Comparison of ENCODE assay signal across 12 mouse cellular contexts in the genomic region with DNA sequence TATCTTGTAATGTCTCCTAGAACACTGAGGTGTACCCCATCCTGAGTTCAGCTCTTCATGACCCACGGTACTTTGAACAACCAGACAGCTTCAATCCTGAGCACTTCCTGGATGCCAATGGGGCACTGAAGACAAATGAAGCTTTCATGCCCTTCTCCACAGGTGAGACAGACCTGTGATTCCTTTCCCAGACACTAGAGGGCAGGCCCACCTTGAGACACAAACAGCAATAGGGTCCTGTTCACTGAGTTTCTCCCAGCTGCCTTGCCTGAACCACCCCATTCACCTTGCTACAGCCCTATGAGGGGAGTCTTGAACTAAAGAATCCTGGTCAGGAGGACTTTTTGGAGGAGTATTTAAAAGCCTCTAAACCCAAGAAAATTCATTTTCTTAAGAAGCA. TPM values are rescaled to one million over a fixed set of nuclear protein-coding genes. Genes with fewer than 3 reads are reported as not detected.
A peak's percentile ranks its signal among the peaks of the same experiment; 100 is the strongest.
DNase-seq lines count a peak whose midpoint lies in the region; ATAC-seq and TF ChIP-seq lines count a peak whose summit lies in the region.
"Had no signal": no experiment of that assay in that cellular context is flagged by ENCODE, and none has a peak within 500 bp of the region (broad histone marks: within the 10 kb centered on the region; RNA-seq: fewer than 3 reads in every experiment).

No protein-coding gene starts in this region.

- DNase-seq in MEL (ENCODE audit: low read depth, low spot score): peak; percentile 15
- DNase-seq in kidney, postnatal 4 days: peak; percentile 40 to 61
- no peak for DNase-seq in layer of hippocampus, postnatal 25 days (ENCODE audit: extremely low spot score in 1 of 2, low spot score in 1 of 2)

- no peaks in the 10 kb centered on the region for H3K79me2 ChIP-seq in MEL (ENCODE audit: control insufficient read depth, insufficient read depth, low read length, poor library complexity)

- TF ChIP-seq CTCF in intestine, postnatal 0 days (IDR thresholded peaks at IDR 0.05; ENCODE audit: low read depth): peak; percentile 67
- TF ChIP-seq CTCF in E14TG2a.4 (conservative IDR thresholded peaks at IDR 0.05; ENCODE audit: low read length) (peak; percentile 73), MEL (IDR thresholded peaks at IDR 0.05 in 2 of 3, conservative IDR thresholded peaks at IDR 0.05 in 1 of 3; ENCODE audit: control insufficient read depth in 1 of 3, insufficient read depth in 1 of 3, low read depth in 2 of 3, low read length in 3 of 3, poor library complexity in 1 of 3, severe bottlenecking in 1 of 3) (peak; percentile 29 to 43 (median 33); a peak in 4 of 6 replicates)

- no peaks in the 10 kb centered on the region for H3K36me3 ChIP-seq in intestine, postnatal 0 days (ENCODE audit: control insufficient read depth, insufficient read depth)
- no peaks in the 10 kb centered on the region for H3K36me3 ChIP-seq in intestine, embryonic 16.5 days (ENCODE audit: control insufficient read depth, insufficient read depth, low read length)
- H3K36me3 ChIP-seq in E14TG2a.4 (ENCODE audit: insufficient read depth, low read length) (no peaks in the 10 kb centered on the region), MEL (ENCODE audit: control insufficient read depth in 1 of 2, insufficient read depth in 2 of 2, low read length in 2 of 2) (no peaks in the 10 kb centered on the region)
- H3K36me3 ChIP-seq: lung, embryonic 15.5 days; neural tube, embryonic 12.5 days had no signal

- H3K9me3 ChIP-seq in intestine, postnatal 0 days (ENCODE audit: control insufficient read depth): no peaks in the 10 kb centered on the region
- H3K9me3 ChIP-seq in intestine, embryonic 16.5 days (ENCODE audit: control insufficient read depth, low read length): no peaks in the 10 kb centered on the region
- no peaks in the 10 kb centered on the region for H3K9me3 ChIP-seq in E14TG2a.4 (ENCODE audit: low read length)
- no peaks in the 10 kb centered on the region for H3K9me3 ChIP-seq in MEL (replicated peaks; ENCODE audit: insufficient read depth, low read length)
- H3K9me3 ChIP-seq: lung, embryonic 15.5 days had no signal

- TF ChIP-seq EP300 in MEL (IDR thresholded peaks at IDR 0.05; ENCODE audit: low read depth in 1 of 2, low read length in 2 of 2): no peak

- H3K9ac ChIP-seq in intestine, postnatal 0 days (ENCODE audit: low read depth, low read length): no peak overlapping the region
- H3K9ac ChIP-seq in intestine, embryonic 16.5 days (ENCODE audit: low read depth, low read length): no peak overlapping the region
- no peak overlapping the region for H3K9ac ChIP-seq in MEL (ENCODE audit: control insufficient read depth, low read depth, low read length, poor library complexity, severe bottlenecking)
- H3K9ac ChIP-seq: lung, embryonic 15.5 days; neural tube, embryonic 12.5 days had no signal

- peak; percentile 24 for TF ChIP-seq RAD21 in MEL (IDR thresholded peaks at IDR 0.05; ENCODE audit: low read depth, low read length)

- no peak overlapping the region for H3K27ac ChIP-seq in intestine, postnatal 0 days (ENCODE audit: low read depth, low read length)
- H3K27ac ChIP-seq in intestine, embryonic 16.5 days (ENCODE audit: low read length): no peak overlapping the region
- no peak overlapping the region for H3K27ac ChIP-seq in MEL (ENCODE audit: control insufficient read depth, low read depth, low read length)
- H3K27ac ChIP-seq: lung, embryonic 15.5 days; neural tube, embryonic 12.5 days had no signal

- H3K4me2 ChIP-seq in intestine, postnatal 0 days (replicated peaks; ENCODE audit: low read depth): no peak overlapping the region
- H3K4me2 ChIP-seq in intestine, embryonic 16.5 days (ENCODE audit: low read depth, low read length): no peak overlapping the region
- H3K4me2 ChIP-seq: lung, embryonic 15.5 days; neural tube, embryonic 12.5 days had no signal

- 60% methylated on average over 1 of the region's 1 CpGs for WGBS in intestine, postnatal 0 days
- WGBS in intestine, embryonic 16.5 days: 61% methylated on average over 1 of the region's 1 CpGs

- H3K27me3 ChIP-seq in intestine, postnatal 0 days (replicated peaks; ENCODE audit: control insufficient read depth, insufficient read depth, low read length): no peaks in the 10 kb centered on the region
- no peaks in the 10 kb centered on the region for H3K27me3 ChIP-seq in intestine, embryonic 16.5 days (replicated peaks; ENCODE audit: control insufficient read depth, insufficient read depth, low read length)
- H3K27me3 ChIP-seq in E14TG2a.4 (ENCODE audit: insufficient read depth, low read length) (no peaks in the 10 kb centered on the region; the same call in 1 of the 2 replicates), MEL (ENCODE audit: control insufficient read depth in 1 of 2, insufficient read depth in 2 of 2, low read length in 2 of 2) (no peaks in the 10 kb centered on the region)
- H3K27me3 ChIP-seq: lung, embryonic 15.5 days; neural tube, embryonic 12.5 days had no signal

- no peak overlapping the region for H3K4me3 ChIP-seq in intestine, postnatal 0 days (ENCODE audit: low read depth, low read length)
- no peak overlapping the region for H3K4me3 ChIP-seq in intestine, embryonic 16.5 days (ENCODE audit: low read length)
- H3K4me3 ChIP-seq in E14TG2a.4 (replicated peaks; ENCODE audit: low read length) (no peak overlapping the region), MEL (ENCODE audit: control insufficient read depth in 1 of 2, insufficient read depth in 1 of 2, low read depth in 2 of 2, low read length in 2 of 2) (no peak overlapping the region)
- H3K4me3 ChIP-seq: lung, embryonic 15.5 days; neural tube, embryonic 12.5 days had no signal

- no peak for ATAC-seq in intestine, postnatal 0 days
- ATAC-seq in intestine, embryonic 16.5 days: no peak
- no peak for ATAC-seq in megakaryocyte-erythroid progenitor cell, adult 5-6 weeks (replicated peaks; ENCODE audit: low FRiP score, low TSS enrichment, poor library complexity, severe bottlenecking)

- no peak for TF ChIP-seq POLR2A in MEL (IDR thresholded peaks at IDR 0.05; ENCODE audit: control insufficient read depth in 1 of 2, insufficient read depth in 1 of 2, low read depth in 1 of 2, low read length in 2 of 2, poor library complexity in 1 of 2)

- H3K4me1 ChIP-seq in intestine, postnatal 0 days (replicated peaks; ENCODE audit: control insufficient read depth, insufficient read depth, low read length): no peaks in the 10 kb centered on the region
- no peaks in the 10 kb centered on the region for H3K4me1 ChIP-seq in intestine, embryonic 16.5 days (ENCODE audit: control insufficient read depth, insufficient read depth, low read length)
- H3K4me1 ChIP-seq in E14TG2a.4 (replicated peaks; ENCODE audit: low read depth, low read length): no peaks in the 10 kb centered on the region
- no peaks in the 10 kb centered on the region for H3K4me1 ChIP-seq in MEL (ENCODE audit: control insufficient read depth in 1 of 2, insufficient read depth in 2 of 2, low read length in 2 of 2)
- H3K4me1 ChIP-seq: lung, embryonic 15.5 days; neural tube, embryonic 12.5 days had no signal

TF ChIP-seq in MEL, 35 proteins besides CTCF, POLR2A, EP300 and RAD21:
- TF ChIP-seq MEF2A (IDR thresholded peaks at IDR 0.05; ENCODE audit: extremely low read depth, insufficient replicate concordance, low read depth, low read length, poor library complexity, severe bottlenecking) (no peak), ZNF384 (IDR thresholded peaks at IDR 0.05; ENCODE audit: low read depth, low read length) (no peak), SMC3 (IDR thresholded peaks at IDR 0.05; ENCODE audit: low read depth, low read length) (peak; percentile 20; the same call in 1 of the 2 replicates), ZKSCAN1 (IDR thresholded peaks at IDR 0.05; ENCODE audit: low read depth, low read length) (no peak)

RNA-seq across cellular contexts. Expression of gene Cyp2b19, which starts 10.1 kb away (rescaled TPM):
- not detected in 2 replicates for polyA plus RNA-seq in intestine, postnatal 0 days (2015; fragmentation: Nextera tagmentation; extraction: Ambion mirVana)
- not detected in 2 replicates for polyA plus RNA-seq in intestine, embryonic 16.5 days (2015; fragmentation: Nextera tagmentation; extraction: Ambion mirVana)
- not detected in 2 replicates for total RNA-seq in MEL (2012; rRNA removed)
- polyA plus RNA-seq in MEL (2012; ENCODE audit: insufficient read depth in 1 of 2, insufficient read length in 2 of 2, low read depth in 1 of 2, low replicate concordance in 2 of 2, missing spikeins in 1 of 2): not detected
- total RNA-seq in layer of hippocampus, postnatal 25 days (2021): not detected
- total RNA-seq in megakaryocyte-erythroid progenitor cell, adult 5-6 weeks (2014; fragmentation: Nextera tagmentation): not detected in 2 replicates
- total RNA-seq in megakaryocyte-erythroid progenitor cell, adult 5-6 weeks (2017): not detected in 2 replicates
- total RNA-seq: adrenal gland, adult 18-20 months; heart, postnatal 14 days; layer of hippocampus, adult 8-10 months had no signal
- polyA plus RNA-seq: lung, embryonic 15.5 days had no signal

RNA-seq across cellular contexts. Expression of gene Cyp2g1, which starts 41.6 kb away (rescaled TPM):
- not detected in 2 replicates for polyA plus RNA-seq in intestine, postnatal 0 days (2015; fragmentation: Nextera tagmentation; extraction: Ambion mirVana)
- not detected in 2 replicates for polyA plus RNA-seq in intestine, embryonic 16.5 days (2015; fragmentation: Nextera tagmentation; extraction: Ambion mirVana)
- total RNA-seq in MEL (2012; rRNA removed): not detected in 2 replicates
- polyA plus RNA-seq in MEL (2012; ENCODE audit: insufficient read depth in 1 of 2, insufficient read length in 2 of 2, low read depth in 1 of 2, low replicate concordance in 2 of 2, missing spikeins in 1 of 2): not detected
- total RNA-seq in layer of hippocampus, postnatal 25 days (2021): not detected
- not detected in 2 replicates for total RNA-seq in megakaryocyte-erythroid progenitor cell, adult 5-6 weeks (2014; fragmentation: Nextera tagmentation)
- not detected in 2 replicates for total RNA-seq in megakaryocyte-erythroid progenitor cell, adult 5-6 weeks (2017)
- total RNA-seq: adrenal gland, adult 18-20 months; heart, postnatal 14 days; layer of hippocampus, adult 8-10 months had no signal
- polyA plus RNA-seq: lung, embryonic 15.5 days; neural tube, embryonic 12.5 days had no signal

Comparison
In these comparisons a context has a peak if more than half of its experiments do, and no peak if none do; other contexts are left out.
1. DNase-seq: peak in MEL (single experiment) and kidney, postnatal 4 days (2 of 2); none in layer of hippocampus, postnatal 25 days (0 of 2).
2. Peak in every context shown above with its lines, with median percentiles within 50 percentile points of each other: CTCF ChIP-seq.